Mouse (Mus musculus) heart, adult 11 months (tissue): ENCODE data around the gene Eif4ebp2.
A peak's percentile ranks its signal among the peaks of the same experiment; 100 is the strongest.

Experiments
- DNase-seq: peaks from one replicate; pipeline ENCODE4 v3.0.0; 2022

The Eif4ebp2 gene

GRCm38 (mm10) chr10:61417046-61417445, 35.4 kb downstream of the Eif4ebp2 start:
- no peak for DNase-seq

GRCm38 (mm10) chr10:61416561-61416960, 35.9 kb downstream of the Eif4ebp2 start:
- no peak for DNase-seq

GRCm38 (mm10) chr10:61415890-61416289, 36.6 kb downstream of the Eif4ebp2 start:
- DNase-seq = no peak

- DNase-seq = no peak
Observed at GRCm38 (mm10) chr10:61415240-61415639, 37.2 kb downstream of the Eif4ebp2 start.

GRCm38 (mm10) chr10:61412910-61413625, 39.4 kb downstream of the Eif4ebp2 start:
- DNase-seq = no peak

GRCm38 (mm10) chr10:61410193-61410592, 42.3 kb downstream of the Eif4ebp2 start:
- no peak for DNase-seq

- no peak for DNase-seq
Observed at GRCm38 (mm10) chr10:61409776-61410175, 42.7 kb downstream of the Eif4ebp2 start.

GRCm38 (mm10) chr10:61405958-61406357, 46.5 kb downstream of the Eif4ebp2 start:
- DNase-seq = no peak

GRCm38 (mm10) chr10:61402911-61403310, 49.5 kb downstream of the Eif4ebp2 start:
- DNase-seq = no peak

- DNase-seq = no peak
Observed at GRCm38 (mm10) chr10:61402480-61402879, 50.0 kb downstream of the Eif4ebp2 start.

GRCm38 (mm10) chr10:61400407-61400806, 52.1 kb downstream of the Eif4ebp2 start:
- DNase-seq = no peak

GRCm38 (mm10) chr10:61399156-61399734, 53.2 kb downstream of the Eif4ebp2 start:
- peak; percentile 96 for DNase-seq

GRCm38 (mm10) chr10:61398125-61398524, 54.3 kb downstream of the Eif4ebp2 start:
- no peak for DNase-seq

GRCm38 (mm10) chr10:61394476-61395136, 57.9 kb downstream of the Eif4ebp2 start:
- no peak for DNase-seq

GRCm38 (mm10) chr10:61392584-61392983, 59.9 kb downstream of the Eif4ebp2 start:
- DNase-seq = no peak

GRCm38 (mm10) chr10:61390148-61390547, 62.3 kb downstream of the Eif4ebp2 start:
- DNase-seq = peak; percentile 94

GRCm38 (mm10) chr10:61389020-61389419, 63.4 kb downstream of the Eif4ebp2 start:
- DNase-seq = no peak

- peak; percentile 94 for DNase-seq
Observed at GRCm38 (mm10) chr10:61386284-61386683, 66.2 kb downstream of the Eif4ebp2 start.

- no peak for DNase-seq
Observed at GRCm38 (mm10) chr10:61385174-61385573, 67.3 kb downstream of the Eif4ebp2 start.

GRCm38 (mm10) chr10:61383715-61384047, 68.8 kb downstream of the Eif4ebp2 start:
- no peak for DNase-seq

- DNase-seq = peak; percentile 99
Observed at GRCm38 (mm10) chr10:61383021-61383714, 69.3 kb downstream of the Eif4ebp2 start, which contains the start of gene Pald1. Pald1 (minus strand) TSS chr10:61383530.

- DNase-seq = no peak
Observed at GRCm38 (mm10) chr10:61382281-61382731, 70.2 kb downstream of the Eif4ebp2 start.

- DNase-seq = peak; percentile 98
Observed at GRCm38 (mm10) chr10:61381823-61382222, 70.6 kb downstream of the Eif4ebp2 start.
